9 mouse cellular contexts compared by ENCODE assay signal in the genomic region with DNA sequence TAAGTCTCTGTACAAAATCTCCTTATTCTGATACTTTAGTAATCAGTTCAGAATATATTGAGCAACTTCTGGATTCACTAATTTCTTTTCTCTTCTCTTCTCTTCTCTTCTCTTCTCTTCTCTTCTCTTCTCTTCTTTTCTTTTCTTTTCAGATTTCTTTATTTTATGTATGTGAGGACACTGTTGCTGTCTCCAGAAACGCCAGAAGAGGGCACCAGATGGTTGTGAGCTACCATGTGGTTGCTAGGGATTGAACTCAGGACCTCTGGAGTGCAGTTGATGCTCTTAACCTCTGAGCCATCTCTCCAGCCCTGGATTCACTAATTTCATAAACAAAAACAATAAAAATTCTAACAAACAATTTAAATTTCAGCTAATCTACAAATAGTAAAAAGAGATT. TPM values are rescaled to one million over a fixed set of nuclear protein-coding genes. Genes with fewer than 3 reads are reported as not detected.
A peak's percentile ranks its signal among the peaks of the same experiment; 100 is the strongest.
DNase-seq lines count a peak whose midpoint lies in the region; ATAC-seq and TF ChIP-seq lines count a peak whose summit lies in the region.
"Had no signal": no experiment of that assay in that cellular context is flagged by ENCODE, and none has a peak within 500 bp of the region (broad histone marks: within the 10 kb centered on the region; RNA-seq: fewer than 3 reads in every experiment).

No protein-coding gene starts in this region.

- H3K4me1 ChIP-seq in liver, embryonic 14.5 days (replicated peaks; ENCODE audit: control insufficient read depth in 2 of 2, insufficient read depth in 2 of 2, low read length in 1 of 2), result no peaks in the 10 kb centered on the region
- H3K4me1 ChIP-seq in small intestine, adult 2 months (ENCODE audit: control insufficient read depth, insufficient read depth, insufficient read length, low read length), result no peaks in the 10 kb centered on the region
- H3K4me1 ChIP-seq: liver, embryonic 15.5 days had no signal

- H3K4me3 ChIP-seq in liver, embryonic 14.5 days (ENCODE audit: insufficient read depth in 1 of 2, low read depth in 2 of 2, low read length in 2 of 2), result no peak overlapping the region
- H3K4me3 ChIP-seq in small intestine, adult 2 months (ENCODE audit: low read depth, low read length), result no peak overlapping the region
- H3K4me3 ChIP-seq: liver, embryonic 15.5 days had no signal

- no peaks in the 10 kb centered on the region for H3K9me3 ChIP-seq in liver, embryonic 14.5 days (ENCODE audit: control insufficient read depth, low read length)
- H3K9me3 ChIP-seq: liver, embryonic 15.5 days had no signal

- no peak overlapping the region for H3K27ac ChIP-seq in liver, embryonic 14.5 days
- H3K27ac ChIP-seq in small intestine, adult 2 months (ENCODE audit: insufficient read depth, low read depth, low read length), result no peak overlapping the region
- H3K27ac ChIP-seq: liver, embryonic 15.5 days had no signal

- peak; percentile 37 to 39 for DNase-seq in cerebellum, adult 18-20 months
- peak; percentile 52 to 69 for DNase-seq in left cerebral cortex, adult 18-20 months (ENCODE audit: low spot score in 2 of 2)
- DNase-seq in left cerebral cortex, adult 11 months (ENCODE audit: low spot score), result no peak
- peak; percentile 78 for DNase-seq in adipocyte (ENCODE audit: low spot score)
- DNase-seq in embryo, embryonic 9.5 days (ENCODE audit: extremely low spot score), result peak; percentile 31
- DNase-seq in liver, embryonic 14.5 days (ENCODE audit: low read depth in 3 of 3, low spot score in 3 of 3), result no peak

- 0% methylated on average over 1 of the region's 1 CpGs for WGBS in liver, embryonic 14.5 days (ENCODE audit: insufficient replicate concordance)
- 0% methylated on average over 1 of the region's 1 CpGs for WGBS in small intestine, adult 2 months

- TF ChIP-seq POLR2A in small intestine, adult 2 months (IDR thresholded peaks at IDR 0.05; ENCODE audit: low read depth, low read length), result no peak

- no peaks in the 10 kb centered on the region for H3K36me3 ChIP-seq in liver, embryonic 14.5 days (replicated peaks; ENCODE audit: control insufficient read depth, insufficient read depth, low read depth)
- no peaks in the 10 kb centered on the region for H3K36me3 ChIP-seq in small intestine, adult 2 months (ENCODE audit: control insufficient read depth, insufficient read depth, low read length)
- H3K36me3 ChIP-seq: liver, embryonic 15.5 days had no signal

- no peaks in the 10 kb centered on the region for H3K27me3 ChIP-seq in liver, embryonic 14.5 days (ENCODE audit: control insufficient read depth, insufficient read depth, low read length)
- peaks cover 34% of the 10 kb centered on the region for H3K27me3 ChIP-seq in small intestine, adult 2 months (ENCODE audit: control insufficient read depth, insufficient read depth, low read length)
- H3K27me3 ChIP-seq: liver, embryonic 15.5 days had no signal

- TF ChIP-seq EP300 in liver, embryonic 14.5 days (IDR thresholded peaks at IDR 0.05; ENCODE audit: low read depth), result no peak

- peak; percentile 72 for TF ChIP-seq CTCF in liver, embryonic 14.5 days (IDR thresholded peaks at IDR 0.05; ENCODE audit: low read depth)
- peak; percentile 41; the same call in 1 of the 2 replicates for TF ChIP-seq CTCF in small intestine, adult 2 months (IDR thresholded peaks at IDR 0.05; ENCODE audit: extremely low read depth, insufficient read length, insufficient replicate concordance, low read depth, low read length)

- no peak overlapping the region for H3K4me2 ChIP-seq in liver, embryonic 14.5 days (ENCODE audit: low read depth)
- H3K4me2 ChIP-seq: liver, embryonic 15.5 days had no signal

- no peak for ATAC-seq in cerebellum, adult (ENCODE audit: insufficient number of reproducible peaks, low FRiP score, low TSS enrichment)
- ATAC-seq in liver, embryonic 14.5 days (ENCODE audit: insufficient read depth), result no peak

- H3K9ac ChIP-seq in liver, embryonic 14.5 days (replicated peaks), result no peak overlapping the region
- H3K9ac ChIP-seq: liver, embryonic 15.5 days had no signal

RNA-seq across cellular contexts. Expression of a gene that starts 29.4 kb away (rescaled TPM):
- under 1 TPM; 0.66 to 1.00 TPM for total RNA-seq in left cerebral cortex, adult 18-20 months (2021)
- polyA plus RNA-seq in liver, embryonic 14.5 days (2012; rRNA removed), result 4.3 and 4.5 TPM in 2 replicates
- polyA plus RNA-seq in liver, embryonic 14.5 days (2014; fragmentation: Nextera tagmentation; extraction: Ambion mirVana), result 5.0 and 5.9 TPM in 2 replicates
- 8.9 and 9.1 TPM in 2 replicates for polyA plus RNA-seq in small intestine, adult 2 months (2012; rRNA removed)

RNA-seq across cellular contexts. Expression of a gene that starts 40.8 kb away (rescaled TPM):
- total RNA-seq in left cerebral cortex, adult 18-20 months (2021), result not detected
- polyA plus RNA-seq in liver, embryonic 14.5 days (2012; rRNA removed), result 0.08 TPM in 1 of 2 replicates, not detected in the other
- polyA plus RNA-seq in liver, embryonic 14.5 days (2014; fragmentation: Nextera tagmentation; extraction: Ambion mirVana), result not detected in 2 replicates
- polyA plus RNA-seq in small intestine, adult 2 months (2012; rRNA removed), result not detected in 2 replicates
- polyA plus RNA-seq: liver, embryonic 15.5 days had no signal

RNA-seq across cellular contexts. Expression of a gene that starts 49.4 kb away (rescaled TPM):
- total RNA-seq in left cerebral cortex, adult 18-20 months (2021), result under 1 TPM; 0.66 to 0.72 TPM
- polyA plus RNA-seq in liver, embryonic 14.5 days (2012; rRNA removed), result 1.6 and 1.9 TPM in 2 replicates
- polyA plus RNA-seq in liver, embryonic 14.5 days (2014; fragmentation: Nextera tagmentation; extraction: Ambion mirVana), result 1.1 and 1.2 TPM in 2 replicates
- 2.4 and 3.5 TPM in 2 replicates for polyA plus RNA-seq in small intestine, adult 2 months (2012; rRNA removed)

RNA-seq across cellular contexts. Expression of a gene that starts 50.7 kb away (rescaled TPM):
- total RNA-seq in left cerebral cortex, adult 18-20 months (2021), result 10 to 100 TPM; 31.6 to 33.8 TPM
- polyA plus RNA-seq in liver, embryonic 14.5 days (2012; rRNA removed), result 90.5 and 90.6 TPM in 2 replicates
- polyA plus RNA-seq in liver, embryonic 14.5 days (2014; fragmentation: Nextera tagmentation; extraction: Ambion mirVana), result 168 and 179 TPM in 2 replicates
- 17.7 and 30.3 TPM in 2 replicates for polyA plus RNA-seq in small intestine, adult 2 months (2012; rRNA removed)

RNA-seq across cellular contexts. Expression of a gene that starts 51.3 kb away (rescaled TPM):
- total RNA-seq in left cerebral cortex, adult 18-20 months (2021), result 10 to 100 TPM; 28.4 to 33.0 TPM
- 90.7 and 101 TPM in 2 replicates for polyA plus RNA-seq in liver, embryonic 14.5 days (2012; rRNA removed)
- 6.0 and 6.8 TPM in 2 replicates for polyA plus RNA-seq in liver, embryonic 14.5 days (2014; fragmentation: Nextera tagmentation; extraction: Ambion mirVana)
- polyA plus RNA-seq in small intestine, adult 2 months (2012; rRNA removed), result 115 and 177 TPM in 2 replicates

Comparison
In these comparisons a context has a peak if more than half of its experiments do, and no peak if none do; other contexts are left out.
1. DNase-seq: peak in cerebellum, adult 18-20 months (2 of 2), left cerebral cortex, adult 18-20 months (2 of 2), adipocyte (single experiment) and embryo, embryonic 9.5 days (single experiment); none in left cerebral cortex, adult 11 months (single experiment) and liver, embryonic 14.5 days (0 of 3).